Mouse (Mus musculus): ENCODE results near the gene Abhd16b.

Gene Abhd16b

GRCm38 (mm10) chr2:181493156-181493927, at the start of gene Abhd16b:
Gene Abhd16b, plus strand, starts transcription at chr2:181493206.
- no peaks in the 10 kb centered on the region for H3K36me3 ChIP-seq (ENCODE audit: control insufficient read depth, insufficient read depth, low read length, poor library complexity, severe bottlenecking)
- no peak for DNase-seq (ENCODE audit: low read depth, low spot score)
- H3K27me3 ChIP-seq (ENCODE audit: control insufficient read depth, insufficient read depth, low read length, poor library complexity, severe bottlenecking) = no peaks in the 10 kb centered on the region

GRCm38 (mm10) chr2:181452181-181452580, 40.8 kb upstream of the Abhd16b start:
- no peaks in the 10 kb centered on the region; the same call in 1 of the 2 replicates for H3K27me3 ChIP-seq (ENCODE audit: control insufficient read depth, insufficient read depth, low read length, poor library complexity, severe bottlenecking)
- no peaks in the 10 kb centered on the region for H3K36me3 ChIP-seq (ENCODE audit: control insufficient read depth, insufficient read depth, low read length, poor library complexity, severe bottlenecking)
- DNase-seq (ENCODE audit: low read depth, low spot score) = no peak

GRCm38 (mm10) chr2:181453274-181453673, 39.7 kb upstream of the Abhd16b start:
- Histone ChIP-seq H3K36me3 (ENCODE audit: control insufficient read depth, insufficient read depth, low read length, poor library complexity, severe bottlenecking) (no peaks in the 10 kb centered on the region), H3K27me3 (ENCODE audit: control insufficient read depth, insufficient read depth, low read length, poor library complexity, severe bottlenecking) (no peaks in the 10 kb centered on the region; the same call in 1 of the 2 replicates)
- DNase-seq (ENCODE audit: low read depth, low spot score) = peak; percentile 44

- DNase-seq (ENCODE audit: low read depth, low spot score) = no peak
- H3K36me3 ChIP-seq (ENCODE audit: control insufficient read depth, insufficient read depth, low read length, poor library complexity, severe bottlenecking) = no peaks in the 10 kb centered on the region
- no peaks in the 10 kb centered on the region; the same call in 1 of the 2 replicates for H3K27me3 ChIP-seq (ENCODE audit: control insufficient read depth, insufficient read depth, low read length, poor library complexity, severe bottlenecking)
Observed at GRCm38 (mm10) chr2:181455899-181456298, 37.1 kb upstream of the Abhd16b start.

GRCm38 (mm10) chr2:181457831-181458230, 35.2 kb upstream of the Abhd16b start:
- Histone ChIP-seq H3K36me3 (ENCODE audit: control insufficient read depth, insufficient read depth, low read length, poor library complexity, severe bottlenecking) (no peaks in the 10 kb centered on the region), H3K27me3 (ENCODE audit: control insufficient read depth, insufficient read depth, low read length, poor library complexity, severe bottlenecking) (no peaks in the 10 kb centered on the region)
- DNase-seq (ENCODE audit: low read depth, low spot score) = no peak

- H3K36me3 ChIP-seq (ENCODE audit: control insufficient read depth, insufficient read depth, low read length, poor library complexity, severe bottlenecking) = no peaks in the 10 kb centered on the region
- peak; percentile 56 for DNase-seq (ENCODE audit: low read depth, low spot score)
Observed at GRCm38 (mm10) chr2:181458411-181459152, 34.4 kb upstream of the Abhd16b start.

GRCm38 (mm10) chr2:181459153-181459672, 33.8 kb upstream of the Abhd16b start, which contains the start of gene Zbtb46:
Gene Zbtb46, minus strand, starts transcription at chr2:181459426.
- peak; percentile 70 for DNase-seq (ENCODE audit: low read depth, low spot score)
- no peaks in the 10 kb centered on the region for H3K36me3 ChIP-seq (ENCODE audit: control insufficient read depth, insufficient read depth, low read length, poor library complexity, severe bottlenecking)
- no peaks in the 10 kb centered on the region for H3K27me3 ChIP-seq (ENCODE audit: control insufficient read depth, insufficient read depth, low read length, poor library complexity, severe bottlenecking)

More at GRCm38 (mm10) chr2:181458411-181459152, 34.4 kb upstream of the Abhd16b start:
- H3K27me3 ChIP-seq (ENCODE audit: control insufficient read depth, insufficient read depth, low read length, poor library complexity, severe bottlenecking) = no peaks in the 10 kb centered on the region

GRCm38 (mm10) chr2:181459673-181460621, 33.1 kb upstream of the Abhd16b start:
- H3K36me3 ChIP-seq (ENCODE audit: control insufficient read depth, insufficient read depth, low read length, poor library complexity, severe bottlenecking) = no peaks in the 10 kb centered on the region
- H3K27me3 ChIP-seq (ENCODE audit: control insufficient read depth, insufficient read depth, low read length, poor library complexity, severe bottlenecking) = no peaks in the 10 kb centered on the region
- peak; percentile 36 for DNase-seq (ENCODE audit: low read depth, low spot score)

GRCm38 (mm10) chr2:181461536-181462100, 31.4 kb upstream of the Abhd16b start:
- DNase-seq (ENCODE audit: low read depth, low spot score) = no peak
- Histone ChIP-seq H3K27me3 (ENCODE audit: control insufficient read depth, insufficient read depth, low read length, poor library complexity, severe bottlenecking) (no peaks in the 10 kb centered on the region), H3K36me3 (ENCODE audit: control insufficient read depth, insufficient read depth, low read length, poor library complexity, severe bottlenecking) (no peaks in the 10 kb centered on the region)

- DNase-seq (ENCODE audit: low read depth, low spot score) = no peak
- no peaks in the 10 kb centered on the region for H3K27me3 ChIP-seq (ENCODE audit: control insufficient read depth, insufficient read depth, low read length, poor library complexity, severe bottlenecking)
- no peaks in the 10 kb centered on the region for H3K36me3 ChIP-seq (ENCODE audit: control insufficient read depth, insufficient read depth, low read length, poor library complexity, severe bottlenecking)
Observed at GRCm38 (mm10) chr2:181462604-181463003, 30.4 kb upstream of the Abhd16b start.

- Histone ChIP-seq H3K36me3 (ENCODE audit: control insufficient read depth, insufficient read depth, low read length, poor library complexity, severe bottlenecking) (no peaks in the 10 kb centered on the region), H3K27me3 (ENCODE audit: control insufficient read depth, insufficient read depth, low read length, poor library complexity, severe bottlenecking) (no peaks in the 10 kb centered on the region)
- DNase-seq (ENCODE audit: low read depth, low spot score) = no peak
Observed at GRCm38 (mm10) chr2:181463008-181463738, 29.8 kb upstream of the Abhd16b start.

- DNase-seq (ENCODE audit: low read depth, low spot score) = no peak
- Histone ChIP-seq H3K36me3 (ENCODE audit: control insufficient read depth, insufficient read depth, low read length, poor library complexity, severe bottlenecking) (no peaks in the 10 kb centered on the region), H3K27me3 (ENCODE audit: control insufficient read depth, insufficient read depth, low read length, poor library complexity, severe bottlenecking) (no peaks in the 10 kb centered on the region)
Observed at GRCm38 (mm10) chr2:181465423-181465822, 27.6 kb upstream of the Abhd16b start.

GRCm38 (mm10) chr2:181470285-181470684, 22.7 kb upstream of the Abhd16b start:
- Histone ChIP-seq H3K27me3 (ENCODE audit: control insufficient read depth, insufficient read depth, low read length, poor library complexity, severe bottlenecking) (no peaks in the 10 kb centered on the region), H3K36me3 (ENCODE audit: control insufficient read depth, insufficient read depth, low read length, poor library complexity, severe bottlenecking) (no peaks in the 10 kb centered on the region)
- no peak for DNase-seq (ENCODE audit: low read depth, low spot score)
